Mouse (Mus musculus) spleen, postnatal 36 days (tissue): Measurements from ENCODE around the gene Zfp574.

Source experiments
- DNase-seq, 2 experiments: peaks; one replicate each; pipeline ENCODE4 v3.0.0; 2022; ENCODE audit warnings: low spot score in 2 of 2, mixed read lengths in 1 of 2

Zfp574 gene

GRCm38 (mm10) chr7:25112178-25112955 lies 40.0 kb downstream of the Zfp574 start:
- DNase-seq = peak; percentile 68 to 73

- DNase-seq = no peak
Observed at GRCm38 (mm10) chr7:25112956-25113603, 40.7 kb downstream of the Zfp574 start.

GRCm38 (mm10) chr7:25120061-25120834 lies 47.9 kb downstream of the Zfp574 start:
- peak; percentile 92 to 94 for DNase-seq

- no peak for DNase-seq
Observed at GRCm38 (mm10) chr7:25121240-25121786, 48.9 kb downstream of the Zfp574 start.

GRCm38 (mm10) chr7:25125716-25126281 lies 53.4 kb downstream of the Zfp574 start:
- no peak for DNase-seq

GRCm38 (mm10) chr7:25127971-25128370 lies 55.6 kb downstream of the Zfp574 start:
- no peak for DNase-seq

GRCm38 (mm10) chr7:25129390-25129979 lies 57.1 kb downstream of the Zfp574 start:
- DNase-seq = peak; percentile 93

DNA sequence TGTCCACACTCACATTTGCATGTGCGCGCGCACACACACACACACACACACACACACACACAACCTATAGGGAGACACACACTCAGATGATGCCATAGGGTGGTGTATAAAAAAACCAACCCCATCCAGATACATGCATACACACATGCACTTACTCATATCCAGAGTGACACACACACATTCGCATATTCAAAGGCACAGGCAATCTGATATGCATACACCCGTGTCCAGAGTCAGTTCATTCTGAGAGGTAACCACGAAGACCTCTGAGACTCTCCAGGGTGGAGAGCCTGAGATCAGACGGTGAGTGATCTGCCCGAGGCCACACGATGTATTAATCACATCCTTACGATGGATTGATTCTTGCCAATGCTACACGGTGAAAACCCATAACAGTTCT lies 58.2 kb downstream of the Zfp574 start:
- DNase-seq = no peak

- no peak for DNase-seq
Observed at GRCm38 (mm10) chr7:25131247-25131646, 58.9 kb downstream of the Zfp574 start.

DNA sequence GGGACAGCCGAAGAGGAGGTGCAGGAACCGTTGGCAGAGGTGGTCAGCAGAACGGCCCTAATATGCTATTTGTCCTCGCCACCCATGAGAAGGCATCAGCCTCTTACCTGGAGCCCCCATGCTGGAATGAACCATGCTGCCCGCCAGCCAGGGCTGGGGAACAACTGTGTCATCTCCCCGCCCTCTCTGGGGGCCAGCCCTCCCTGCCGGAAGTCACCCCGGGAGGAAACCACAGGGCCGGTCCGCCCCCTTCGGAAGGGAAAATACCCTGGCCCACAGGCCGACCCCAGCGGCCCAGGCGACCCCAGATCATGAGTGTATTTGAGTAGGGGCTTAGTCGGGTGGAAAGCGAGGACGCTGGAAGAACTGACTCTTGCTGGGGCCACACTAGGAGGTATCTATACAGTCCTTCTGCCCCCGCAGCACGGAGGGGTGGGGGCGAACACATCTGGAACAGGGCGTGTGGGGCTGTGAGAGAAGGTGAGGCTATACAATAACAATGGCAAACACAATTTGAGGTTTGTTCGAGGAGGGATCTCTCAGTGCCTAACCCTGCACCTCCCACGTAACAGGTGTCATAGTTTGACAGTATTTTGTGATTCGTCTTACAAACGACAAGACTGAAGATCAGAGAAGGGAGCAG lies 60.1 kb downstream of the Zfp574 start:
- peak; percentile 88 to 89 for DNase-seq
